Mouse (Mus musculus) 3T3-L1 (cell line): Measurements from ENCODE around the gene 1700037H04Rik.
"Not testable (repeated sequence)": the region's sequence is repeated elsewhere in the genome, so short reads cannot be mapped to it uniquely, and the experiment has no call there.

ENCODE experiments used
- DNase-seq: peaks from one replicate; pipeline ENCODE4 v3.0.0-alpha.2; 2015; ENCODE audit warnings: low read depth, low spot score

The 1700037H04Rik gene

DNA sequence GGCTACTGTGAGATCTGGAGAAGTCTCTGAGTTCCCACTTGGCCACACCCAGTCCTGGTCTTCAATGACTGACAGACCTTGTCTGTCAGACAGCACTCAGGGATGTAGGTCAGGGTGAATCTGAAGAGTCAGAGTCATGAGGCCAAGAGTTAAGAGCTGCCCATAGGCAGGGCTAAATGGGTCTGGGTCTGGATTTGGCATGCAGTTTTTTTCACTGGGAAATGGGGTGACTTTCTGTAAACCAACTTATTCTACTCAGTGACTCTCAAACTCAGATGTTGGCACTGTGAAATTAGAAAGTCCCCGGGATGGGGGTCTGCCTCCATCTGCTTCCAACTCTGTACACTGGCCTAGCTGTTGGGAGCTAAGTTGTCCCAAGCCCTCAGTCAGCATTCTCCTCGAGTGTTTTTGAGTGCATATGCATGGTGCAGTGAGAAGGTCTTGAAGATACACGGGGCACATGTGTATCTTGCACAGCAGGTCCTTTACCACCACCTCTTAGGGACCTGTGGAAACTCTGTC lies 31.2 kb downstream of the 1700037H04Rik start:
- no peak for DNase-seq

DNA sequence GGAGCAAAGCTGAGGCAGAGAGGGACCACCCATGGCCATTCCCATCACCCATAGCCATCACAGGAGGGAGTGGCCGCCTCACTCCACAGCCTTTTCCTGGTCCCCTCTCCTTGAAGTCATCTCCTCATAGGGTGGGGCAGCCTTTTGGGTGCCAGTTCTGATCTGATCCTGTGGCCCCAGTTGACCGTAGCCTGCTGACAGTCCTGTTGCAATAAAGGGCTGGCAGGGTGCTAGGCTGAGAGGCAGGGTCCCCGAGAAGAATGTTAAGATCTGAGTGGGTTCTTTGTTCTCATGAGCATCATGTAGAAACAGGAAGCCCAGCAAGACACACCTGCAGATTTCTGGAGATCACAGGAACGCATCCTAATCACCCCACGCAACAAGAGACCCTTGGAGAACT lies 31.7 kb downstream of the 1700037H04Rik start:
- DNase-seq, result no peak

DNA sequence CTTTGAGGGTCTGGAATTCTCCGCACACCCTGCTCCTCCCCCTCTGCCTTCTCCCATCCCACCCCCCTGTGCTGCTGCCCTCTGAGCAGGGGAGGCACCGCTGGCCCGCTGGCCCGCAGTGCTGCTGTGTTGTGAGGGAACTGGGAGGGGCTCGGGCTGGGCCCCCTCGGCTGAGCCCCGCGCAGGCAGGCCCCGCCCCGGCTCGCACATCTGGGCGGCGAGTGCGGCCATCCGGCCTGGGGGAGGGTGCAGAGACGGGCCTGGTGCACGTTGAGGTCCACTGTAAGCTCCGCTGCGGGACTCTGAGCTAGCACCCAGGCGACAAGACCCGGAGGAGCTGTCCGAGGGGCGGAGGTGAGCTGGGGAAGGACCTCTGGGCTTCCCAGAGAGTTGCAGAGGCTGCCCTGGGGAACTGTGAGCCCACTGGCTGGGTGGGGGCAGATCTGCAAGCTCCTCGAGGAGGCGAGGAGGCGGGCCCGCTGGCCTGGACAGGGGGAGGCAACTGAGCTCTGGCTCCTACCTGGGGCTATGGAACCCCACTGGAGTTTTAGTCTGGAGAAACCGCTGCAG lies 32.6 kb downstream of the 1700037H04Rik start, which contains the start of gene Hspa12b:
Hspa12b (plus strand) TSS at position 120 of the 570 bp plus-strand sequence.
- peak; percentile 62 for DNase-seq

DNA sequence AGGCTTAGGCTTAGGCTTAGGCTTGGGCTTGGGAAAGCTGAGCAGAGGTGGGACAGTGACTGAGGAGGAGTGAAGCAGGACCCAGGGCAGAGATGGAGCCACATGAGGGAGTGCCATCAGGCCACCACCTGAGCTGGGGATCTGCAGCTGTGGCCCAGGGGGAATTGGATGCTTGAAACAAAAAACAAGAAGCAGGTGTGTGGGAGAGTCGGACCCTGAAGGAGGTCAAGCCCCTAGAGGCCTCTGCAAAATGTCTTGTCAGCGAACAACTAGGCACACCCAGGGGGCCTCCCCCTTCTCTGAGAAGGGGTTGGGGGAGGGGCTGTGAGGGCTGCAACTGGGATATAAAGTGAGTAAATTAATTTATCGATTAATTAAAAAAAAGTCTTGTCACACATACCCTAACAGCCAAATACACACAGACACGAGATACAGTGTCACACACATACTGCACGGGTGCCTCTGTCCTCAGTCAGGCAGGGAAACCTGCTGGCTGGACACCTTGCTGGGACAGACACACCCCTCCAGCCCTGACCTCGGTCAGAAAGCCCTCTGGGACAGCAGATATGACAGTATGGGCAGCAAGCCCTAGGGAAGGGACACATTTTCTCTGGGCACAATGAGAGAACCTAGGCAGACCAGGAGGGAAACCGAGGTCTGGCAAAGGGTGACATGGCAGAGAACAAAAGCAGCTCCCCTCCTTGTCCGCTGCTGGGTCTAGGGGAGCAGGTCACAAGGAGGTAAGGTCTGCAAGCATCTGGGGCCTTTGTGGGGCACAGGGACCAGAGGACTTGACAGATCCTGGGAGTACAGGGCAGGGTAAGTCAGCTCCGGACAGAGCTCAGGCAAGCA lies 33.7 kb downstream of the 1700037H04Rik start:
- no peak for DNase-seq

DNA sequence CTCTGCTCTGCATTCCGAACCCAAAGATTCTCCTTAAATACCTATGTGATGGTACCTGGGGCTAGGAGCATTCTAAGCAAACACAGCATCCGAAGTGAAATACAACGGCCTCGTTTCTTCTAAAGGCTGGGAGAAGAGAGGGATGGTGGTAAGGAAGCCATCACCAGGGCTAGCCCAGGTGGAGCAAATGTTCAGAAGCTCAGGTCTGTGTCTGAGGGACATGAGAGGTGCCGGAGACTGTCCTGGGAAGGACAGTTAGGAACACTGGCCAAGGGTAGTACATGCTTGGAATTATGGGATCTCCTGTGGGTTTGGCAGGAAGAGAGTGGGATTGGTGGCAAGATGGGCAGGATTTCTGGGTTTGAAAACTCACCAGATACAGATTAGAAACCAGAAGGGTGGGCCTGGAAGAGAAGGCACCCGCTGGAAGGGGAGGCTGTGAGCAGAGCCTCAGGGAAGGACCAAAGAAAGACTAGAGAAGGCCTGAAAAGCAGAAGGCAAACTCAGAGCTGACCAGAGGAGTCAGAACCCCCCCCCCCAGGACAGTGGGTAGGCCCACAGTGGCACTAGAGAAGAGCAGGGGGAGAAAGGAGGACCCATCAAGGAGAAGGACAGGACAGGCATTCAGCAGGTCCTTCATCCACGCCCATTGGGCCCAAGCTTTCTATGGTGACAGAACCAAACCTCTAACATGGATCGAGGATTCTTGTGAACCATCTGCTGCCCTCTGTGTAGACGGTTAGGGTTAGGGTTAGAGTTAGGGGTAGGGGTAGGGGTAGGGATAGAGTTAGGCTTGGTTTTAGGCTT lies 34.5 kb downstream of the 1700037H04Rik start:
- DNase-seq, result no peak

DNA sequence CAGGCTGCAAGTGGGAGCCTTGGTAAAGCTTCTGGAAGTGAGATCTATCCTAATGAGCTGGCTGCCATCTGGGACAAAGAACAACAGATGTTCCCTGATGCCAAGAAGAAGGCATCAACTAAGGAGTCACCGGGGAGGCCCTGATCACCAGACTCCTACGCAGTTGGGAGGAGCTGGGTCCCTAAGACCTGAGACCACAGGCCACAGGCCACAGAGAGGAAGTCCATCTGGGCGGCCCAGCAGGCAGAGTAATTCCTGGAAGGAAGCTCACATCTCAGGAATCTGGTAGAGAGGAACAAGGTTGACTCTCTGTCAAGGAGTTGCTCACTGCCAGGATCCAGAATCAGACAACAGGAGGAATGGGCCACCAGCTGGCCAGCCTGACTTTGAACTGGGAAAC lies 35.7 kb downstream of the 1700037H04Rik start:
- no peak for DNase-seq

DNA sequence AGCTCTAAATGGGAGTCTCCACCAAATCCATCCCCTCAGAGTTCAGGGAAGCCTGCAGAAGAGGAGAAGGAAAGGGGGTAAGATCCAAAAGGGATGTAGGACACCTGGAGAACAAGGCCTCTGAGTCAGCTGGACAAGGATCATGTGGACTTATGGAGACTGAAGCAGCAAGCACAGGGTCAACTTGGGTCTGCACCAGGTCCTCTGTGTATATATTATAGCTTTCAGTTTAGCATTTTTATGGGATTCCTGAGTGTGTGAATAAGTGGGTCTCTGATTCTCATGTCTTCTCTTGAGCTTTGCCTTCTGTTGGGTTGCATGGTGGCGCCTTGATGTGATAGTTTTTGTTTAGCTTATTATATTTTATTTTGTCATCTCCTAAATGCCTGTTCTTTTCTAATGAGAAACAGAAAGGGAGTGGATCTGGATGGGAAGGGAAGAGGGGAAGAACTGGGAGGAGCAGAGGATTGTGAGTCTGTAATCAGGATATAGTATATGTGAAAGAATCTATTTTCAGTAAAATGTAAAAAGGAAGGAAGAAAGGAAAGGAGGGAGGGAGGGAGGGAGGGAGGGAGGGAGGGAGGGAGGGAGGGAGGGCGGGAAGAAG lies 40.8 kb downstream of the 1700037H04Rik start:
- no peak for DNase-seq

DNA sequence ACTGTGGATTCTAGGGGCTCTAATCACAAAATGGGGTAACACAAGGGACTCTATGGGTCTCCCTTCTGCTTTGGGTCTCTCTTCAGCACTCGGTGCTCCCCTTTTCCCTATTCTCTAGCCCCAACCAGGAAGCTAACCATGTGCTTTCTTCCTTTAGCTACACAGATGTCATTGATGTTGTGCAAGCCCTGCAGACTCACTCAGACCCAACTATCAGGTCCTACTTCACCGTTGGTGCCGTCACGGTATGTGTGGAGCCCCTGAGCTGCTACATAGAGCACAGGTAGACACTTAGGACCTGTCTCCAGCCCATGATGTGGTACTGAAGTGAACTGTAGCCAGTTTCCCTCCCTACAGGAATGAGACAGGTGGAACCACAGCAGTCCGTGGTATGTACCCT lies 53.9 kb downstream of the 1700037H04Rik start:
- no peak for DNase-seq

DNA sequence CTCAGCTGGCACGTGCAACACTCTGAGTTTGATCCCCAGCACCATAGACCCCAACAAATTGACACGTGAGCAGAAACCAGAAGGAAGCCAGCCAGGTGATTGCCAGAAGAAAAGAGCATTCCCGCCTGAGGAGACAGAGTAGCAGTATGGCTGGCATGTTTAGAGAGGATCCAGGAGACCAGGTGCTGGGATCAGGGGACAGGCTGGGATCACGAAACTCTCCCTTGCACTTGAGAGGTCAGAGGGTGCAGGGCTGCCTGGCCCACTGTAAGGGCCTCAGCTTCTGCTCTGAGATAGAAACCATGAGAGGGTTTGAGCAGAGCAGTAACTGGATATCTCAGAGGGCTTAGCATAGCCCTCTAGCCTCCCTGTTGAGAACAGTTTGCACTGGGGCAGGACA lies 54.8 kb downstream of the 1700037H04Rik start:
- not testable (repeated sequence) for DNase-seq

DNA sequence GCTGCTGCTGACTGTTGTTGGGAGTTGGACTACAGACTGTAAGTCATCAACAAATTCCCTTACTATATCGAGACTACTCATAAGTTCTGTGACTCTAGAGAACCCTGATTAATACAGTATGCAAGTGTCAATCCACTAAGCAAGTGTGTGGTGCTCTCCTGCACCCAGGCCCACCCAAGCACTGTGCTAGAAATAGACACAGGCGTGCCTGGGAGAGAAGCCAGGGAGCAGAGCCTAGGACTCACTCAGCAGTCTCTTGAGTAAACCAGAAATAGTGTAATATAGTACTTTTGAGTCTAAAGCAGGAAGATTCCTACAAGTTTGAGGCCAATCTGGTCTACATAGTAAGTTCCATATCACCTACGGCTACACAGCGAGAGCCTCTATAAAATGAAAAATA lies 55.9 kb downstream of the 1700037H04Rik start:
- no peak for DNase-seq

DNA sequence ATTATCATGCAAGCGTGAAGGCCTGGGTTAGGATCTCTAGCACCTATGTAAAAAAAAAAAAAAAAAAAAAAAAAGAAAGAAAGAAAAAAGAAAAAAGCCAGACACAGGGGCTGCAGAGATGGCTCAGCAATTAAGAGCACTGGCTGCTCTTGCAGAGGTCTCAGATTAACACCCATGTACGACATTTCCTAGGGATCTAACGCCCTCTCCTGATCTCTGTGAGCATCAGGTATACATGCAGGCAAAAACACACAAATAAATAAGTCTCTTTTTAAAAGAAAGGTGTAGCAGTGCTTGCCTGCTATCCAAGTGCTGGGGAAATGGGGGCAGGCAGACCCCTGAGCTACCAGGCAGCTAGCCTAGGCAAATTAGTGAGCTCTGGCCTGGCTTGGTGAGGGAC lies 58.4 kb downstream of the 1700037H04Rik start:
- no peak for DNase-seq

DNA sequence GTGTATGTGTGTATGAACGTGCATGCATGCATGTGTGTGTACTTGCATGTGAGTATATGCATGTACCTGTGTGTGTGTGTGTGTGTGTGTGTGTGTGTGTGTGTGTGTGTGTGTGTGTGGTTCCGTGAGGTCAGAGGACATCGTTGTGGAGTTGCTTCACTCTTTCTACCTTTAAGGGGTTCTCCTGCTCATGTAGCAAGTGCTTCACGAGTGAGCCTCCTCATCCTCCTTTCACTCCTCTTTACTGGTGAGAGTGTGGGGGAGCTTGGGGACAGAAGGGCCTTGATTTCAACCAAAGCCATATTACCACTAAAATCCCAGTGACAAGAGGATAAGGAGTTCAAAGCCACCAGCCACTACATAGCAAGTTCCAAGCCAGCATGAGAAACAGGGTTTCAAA lies 62.8 kb downstream of the 1700037H04Rik start:
- DNase-seq, result no peak
